Mouse (Mus musculus) heart, adult 18-20 months (tissue): ENCODE data around the gene Rock2. TPM values are rescaled to one million over a fixed set of nuclear protein-coding genes. Genes with fewer than 3 reads are reported as not detected.
"Not testable (repeated sequence)": the region's sequence is repeated elsewhere in the genome, so short reads cannot be mapped to it uniquely, and the experiment has no call there.

ENCODE experiments used
- DNase-seq, 2 experiments: peaks; one replicate each; pipeline ENCODE4 v3.0.0; 2021 to 2022; ENCODE audit warnings: mixed read lengths in 1 of 2
- total RNA-seq, 2 experiments: library from RNA; stranded (reverse); gene quantifications; 2 replicates each; pipeline ENCODE4 v1.2.3; 2021

Rock2 gene
- total RNA-seq, 2 experiments from 2014 or later, result 78.3 to 79.9 TPM

- peak; percentile 23 to 36 for DNase-seq
These were observed 104.5 kb downstream of the Rock2 start for GRCm38 (mm10) chr12:16999146-16999545.

- peak; percentile 89 to 93 for DNase-seq
These were observed 105.2 kb downstream of the Rock2 start, which contains the start of gene Pqlc3 for GRCm38 (mm10) chr12:16999739-17000497. Gene Pqlc3 (minus strand): TSS chr12:17000408.

GRCm38 (mm10) chr12:17000628-17001027 is 105.9 kb downstream of the Rock2 start:
- DNase-seq, result peak; percentile 29 to 34

GRCm38 (mm10) chr12:17001211-17001610 is 106.5 kb downstream of the Rock2 start:
- DNase-seq, result no peak

GRCm38 (mm10) chr12:17009466-17009865 is 114.8 kb downstream of the Rock2 start:
- no peak for DNase-seq

GRCm38 (mm10) chr12:17011100-17011870 is 116.6 kb downstream of the Rock2 start, which contains the start of gene 2410004P03Rik:
Gene 2410004P03Rik (minus strand): TSS chr12:17011727.
- DNase-seq, result peak; percentile 83 to 89

GRCm38 (mm10) chr12:17012067-17012899 is 117.6 kb downstream of the Rock2 start:
- no peak for DNase-seq

GRCm38 (mm10) chr12:17015711-17016110 is 121.0 kb downstream of the Rock2 start:
- DNase-seq, result no peak

GRCm38 (mm10) chr12:17018468-17018867 is 123.8 kb downstream of the Rock2 start:
- peak in 1 of 2 experiments; percentile 84 for DNase-seq

GRCm38 (mm10) chr12:17021125-17021524 is 126.4 kb downstream of the Rock2 start:
- not testable (repeated sequence) for DNase-seq

- DNase-seq, result no peak
These were observed 127.5 kb downstream of the Rock2 start for GRCm38 (mm10) chr12:17022145-17022544.

- no peak for DNase-seq
These were observed 129.9 kb downstream of the Rock2 start for GRCm38 (mm10) chr12:17024554-17025110.

GRCm38 (mm10) chr12:17032694-17033463 is 138.2 kb downstream of the Rock2 start:
- peak; percentile 49 to 89 for DNase-seq

- DNase-seq, result peak in 1 of 2 experiments; percentile 14
These were observed 138.8 kb downstream of the Rock2 start for GRCm38 (mm10) chr12:17033464-17033841.

- no peak for DNase-seq
These were observed 140.0 kb downstream of the Rock2 start for GRCm38 (mm10) chr12:17034671-17035070.

GRCm38 (mm10) chr12:17035128-17035527 is 140.4 kb downstream of the Rock2 start:
- peak; percentile 11 to 51 for DNase-seq

GRCm38 (mm10) chr12:17036532-17036931 is 141.8 kb downstream of the Rock2 start:
- no peak for DNase-seq

- DNase-seq, result no peak
These were observed 142.4 kb downstream of the Rock2 start for GRCm38 (mm10) chr12:17037053-17037610.
